Mouse (Mus musculus): ENCODE results near the gene Lrp6. TPM values are rescaled to one million over a fixed set of nuclear protein-coding genes. Genes with fewer than 3 reads are reported as not detected.
A peak's percentile ranks its signal among the peaks of the same experiment; 100 is the strongest.

The Lrp6 gene
- polyA plus RNA-seq, 1 experiment from 2014 or later = 24.7 TPM

DNA sequence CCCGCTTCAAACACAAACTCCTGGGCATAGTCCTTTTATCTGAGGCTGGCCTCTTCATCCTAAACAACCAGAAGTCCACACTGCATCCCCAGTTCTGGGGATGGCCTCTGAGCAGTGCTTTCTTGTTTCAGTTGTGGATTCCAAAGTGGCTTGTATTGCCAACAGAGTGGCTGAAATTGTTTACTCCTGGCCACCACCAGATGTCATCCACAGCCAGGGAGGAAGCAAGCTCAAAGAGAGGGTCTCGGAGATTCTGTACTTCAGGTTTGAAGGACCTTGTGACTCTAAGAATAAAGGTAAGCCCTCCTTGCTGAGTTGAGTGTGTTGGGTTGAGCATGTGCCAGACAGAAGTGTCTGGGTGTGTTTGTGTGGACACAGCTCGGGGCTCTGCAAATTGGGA, 139.6 kb downstream of the Lrp6 start:
- no peak overlapping the region for H3K4me2 ChIP-seq
- H3K36me3 ChIP-seq = no peaks in the 10 kb centered on the region
- H3K4me3 ChIP-seq = no peak overlapping the region
- H3K27me3 ChIP-seq = no peaks in the 10 kb centered on the region
- no peaks in the 10 kb centered on the region for H3K9me3 ChIP-seq
- no peak overlapping the region for H3K9ac ChIP-seq
- 70% methylated on average over 3 of the region's 3 CpGs for WGBS
- no peak overlapping the region for H3K27ac ChIP-seq
- no peak for ATAC-seq (ENCODE audit: borderline replicate concordance, extremely low read depth, low FRiP score, low TSS enrichment)
- H3K4me1 ChIP-seq = peaks cover 3% of the 10 kb centered on the region; the same call in 1 of the 2 replicates

DNA sequence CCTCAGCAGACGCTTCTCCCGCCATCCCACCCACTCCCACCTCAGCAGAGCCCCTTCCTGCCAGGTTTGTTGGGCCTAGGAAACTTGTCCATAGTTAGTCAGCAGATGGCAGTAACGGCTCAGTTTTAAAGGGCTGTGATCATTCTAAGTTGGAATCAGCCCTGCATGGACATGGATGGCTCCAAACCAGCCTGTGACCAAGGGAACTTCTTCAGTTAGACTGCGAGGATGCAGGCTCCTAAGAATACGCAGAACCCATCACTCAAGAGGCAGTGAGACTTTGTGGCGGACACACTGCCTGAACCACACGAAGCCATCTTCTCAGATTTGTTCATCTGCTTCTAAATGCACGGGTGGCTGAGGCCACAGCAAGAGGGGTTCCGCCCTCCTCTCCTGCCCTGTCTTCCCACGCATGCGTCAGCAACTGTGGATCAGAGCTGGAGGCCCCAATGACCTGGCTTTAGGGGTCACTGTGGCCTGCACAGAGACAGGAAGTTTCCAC, 141.5 kb downstream of the Lrp6 start:
- peak overlapping the region; percentile 36; the same call in 1 of the 2 replicates for H3K4me2 ChIP-seq
- no peak overlapping the region for H3K4me3 ChIP-seq
- 0 out of 2 replicates have a peak overlapping the region, but pooled peaks have one; percentile 29 for H3K27ac ChIP-seq
- H3K9me3 ChIP-seq = no peaks in the 10 kb centered on the region
- no peak overlapping the region for H3K9ac ChIP-seq
- H3K4me1 ChIP-seq = peaks cover 8% of the 10 kb centered on the region; the same call in 1 of the 2 replicates
- WGBS = 18% methylated on average over 11 of the region's 11 CpGs
- peak; percentile 69; the same call in 1 of the 2 replicates for ATAC-seq (ENCODE audit: borderline replicate concordance, extremely low read depth, low FRiP score, low TSS enrichment)
- no peaks in the 10 kb centered on the region for H3K27me3 ChIP-seq
- H3K36me3 ChIP-seq = no peaks in the 10 kb centered on the region

DNA sequence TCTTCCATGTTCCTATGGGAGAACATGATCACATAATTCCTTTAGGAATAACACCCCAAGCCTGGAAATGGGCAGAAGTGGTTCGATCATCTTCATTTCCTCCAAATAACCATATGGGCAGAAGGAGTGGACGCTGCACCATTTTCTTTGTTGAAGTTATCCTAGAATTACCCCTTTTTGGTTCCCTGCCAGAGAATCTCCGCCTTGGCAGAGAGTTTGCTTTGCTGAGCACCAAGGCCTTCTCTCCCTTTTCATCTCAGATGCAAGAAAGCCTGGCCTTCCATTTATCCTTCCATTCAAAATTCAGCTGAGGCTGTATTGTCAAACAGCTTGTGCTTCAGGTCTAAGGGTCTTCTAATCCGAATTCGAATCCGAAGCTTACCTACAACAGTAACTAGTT, 144.8 kb downstream of the Lrp6 start:
- Histone ChIP-seq H3K27ac (no peak overlapping the region), H3K27me3 (no peaks in the 10 kb centered on the region), H3K4me3 (no peak overlapping the region), H3K4me1 (peaks cover 10% of the 10 kb centered on the region; the same call in 1 of the 2 replicates), H3K36me3 (no peaks in the 10 kb centered on the region), H3K9ac (no peak overlapping the region), H3K4me2 (no peak overlapping the region), H3K9me3 (no peaks in the 10 kb centered on the region)
- no peak for ATAC-seq (ENCODE audit: borderline replicate concordance, extremely low read depth, low FRiP score, low TSS enrichment)
- WGBS = 74% methylated on average over 6 of the region's 6 CpGs

DNA sequence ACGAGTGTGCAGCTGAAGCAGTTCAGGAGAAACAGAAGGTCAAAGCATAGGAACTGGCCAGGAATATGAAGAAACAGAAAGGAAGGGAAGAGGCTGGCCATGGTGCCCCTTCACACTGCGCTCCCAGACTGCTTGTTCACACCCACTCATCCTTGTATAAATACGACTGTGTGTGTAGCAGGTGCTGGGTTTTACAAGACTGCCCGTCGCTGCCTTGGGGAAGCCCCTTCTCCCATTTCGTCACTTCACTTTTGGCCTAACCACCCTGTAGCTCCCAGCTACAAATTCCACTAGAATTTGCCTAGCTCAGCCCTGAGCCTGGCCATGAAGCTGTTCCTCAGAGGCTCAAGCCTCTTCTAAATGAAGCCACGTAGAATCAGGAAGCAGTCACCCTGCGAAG, 146.4 kb downstream of the Lrp6 start:
- H3K27ac ChIP-seq = no peak overlapping the region
- H3K27me3 ChIP-seq = no peaks in the 10 kb centered on the region
- no peaks in the 10 kb centered on the region for H3K36me3 ChIP-seq
- no peaks in the 10 kb centered on the region for H3K9me3 ChIP-seq
- H3K9ac ChIP-seq = no peak overlapping the region
- H3K4me2 ChIP-seq = no peak overlapping the region
- ATAC-seq (ENCODE audit: borderline replicate concordance, extremely low read depth, low FRiP score, low TSS enrichment) = no peak
- WGBS = 39% methylated on average over 8 of the region's 8 CpGs
- H3K4me3 ChIP-seq = no peak overlapping the region
- peaks cover 9% of the 10 kb centered on the region; the same call in 1 of the 2 replicates for H3K4me1 ChIP-seq

DNA sequence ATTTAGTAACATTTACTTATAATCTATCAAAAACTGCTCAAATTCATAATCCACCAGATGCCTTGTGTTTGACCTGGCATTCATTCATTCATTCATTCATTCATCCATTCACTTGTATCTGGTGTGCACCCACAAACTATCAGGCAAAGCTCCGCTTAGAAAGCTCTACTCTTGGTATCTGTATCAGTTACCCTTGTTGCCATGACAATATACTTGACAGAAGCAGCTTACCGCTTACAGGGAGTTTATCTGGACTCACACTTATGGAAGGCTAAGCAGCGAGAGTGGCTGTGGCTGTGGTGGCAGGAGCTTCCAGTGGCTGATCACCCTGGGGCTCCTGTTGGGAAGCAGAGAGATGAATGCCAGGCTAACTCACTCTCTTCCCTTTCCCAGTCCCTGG, 148.9 kb downstream of the Lrp6 start:
- Histone ChIP-seq H3K27ac (no peak overlapping the region), H3K9me3 (no peaks in the 10 kb centered on the region), H3K27me3 (no peaks in the 10 kb centered on the region), H3K4me3 (no peak overlapping the region), H3K4me1 (0 out of 2 replicates have a peak, but pooled peaks cover 7% of the 10 kb centered on the region), H3K4me2 (no peak overlapping the region), H3K9ac (no peak overlapping the region), H3K36me3 (no peaks in the 10 kb centered on the region)
- 30% methylated on average over 3 of the region's 3 CpGs for WGBS
- ATAC-seq (ENCODE audit: borderline replicate concordance, extremely low read depth, low FRiP score, low TSS enrichment) = no peak

DNA sequence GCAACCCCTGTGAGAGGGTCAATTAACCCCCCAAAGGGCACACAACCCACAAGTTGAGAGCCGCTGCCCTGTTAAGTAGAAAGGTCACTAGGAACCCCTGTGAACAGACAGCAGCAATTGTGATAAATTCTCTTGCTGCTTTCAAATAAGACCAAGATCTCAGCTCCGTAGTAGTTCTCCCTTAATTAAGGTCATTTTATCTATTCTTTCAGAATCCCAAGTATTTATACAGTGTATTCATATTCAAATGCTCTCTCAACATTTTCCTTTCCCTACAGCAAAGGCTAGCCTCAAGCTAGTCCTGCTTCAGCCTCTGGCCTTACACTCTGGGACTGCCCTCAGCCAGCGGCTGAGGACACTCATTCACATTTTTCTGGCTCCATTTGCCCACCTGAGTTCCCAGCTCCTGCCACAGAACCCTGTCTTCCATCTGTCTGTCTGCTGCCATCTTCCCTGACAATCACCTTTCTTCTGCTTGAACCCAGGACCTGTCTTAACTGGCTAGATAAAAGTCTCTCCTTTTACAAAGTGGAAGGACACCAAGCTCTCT, 150.1 kb downstream of the Lrp6 start:
- H3K9me3 ChIP-seq = no peaks in the 10 kb centered on the region
- WGBS = 72% methylated on average over 3 of the region's 3 CpGs
- no peak overlapping the region for H3K4me3 ChIP-seq
- no peak overlapping the region for H3K4me2 ChIP-seq
- 0 out of 2 replicates have a peak, but pooled peaks cover 7% of the 10 kb centered on the region for H3K4me1 ChIP-seq
- no peaks in the 10 kb centered on the region for H3K27me3 ChIP-seq
- H3K27ac ChIP-seq = no peak overlapping the region
- no peak for ATAC-seq (ENCODE audit: borderline replicate concordance, extremely low read depth, low FRiP score, low TSS enrichment)
- H3K9ac ChIP-seq = no peak overlapping the region
- no peaks in the 10 kb centered on the region for H3K36me3 ChIP-seq

DNA sequence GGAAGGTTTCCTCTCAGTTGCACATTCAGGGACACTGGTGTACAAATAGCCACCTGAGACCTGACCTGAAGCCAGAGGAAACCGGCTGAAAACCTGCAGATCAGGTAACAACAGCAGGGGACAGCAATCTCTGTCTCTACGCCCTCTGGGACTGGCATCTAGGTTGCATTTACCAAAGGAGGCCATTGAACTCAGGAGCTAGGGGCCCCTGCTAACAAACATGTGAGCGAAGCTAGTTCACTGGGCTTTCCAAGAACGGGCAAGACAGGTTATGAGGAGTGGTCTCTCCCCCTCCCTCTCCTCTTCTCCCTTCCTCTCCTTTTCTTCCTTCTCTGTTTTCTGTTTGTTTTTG, 152.3 kb downstream of the Lrp6 start:
- no peak for ATAC-seq (ENCODE audit: borderline replicate concordance, extremely low read depth, low FRiP score, low TSS enrichment)
- H3K27me3 ChIP-seq = no peaks in the 10 kb centered on the region
- 49% methylated on average over 4 of the region's 4 CpGs for WGBS
- no peaks in the 10 kb centered on the region for H3K9me3 ChIP-seq
- H3K9ac ChIP-seq = no peak overlapping the region
- H3K4me2 ChIP-seq = peak overlapping the region; percentile 28
- no peaks in the 10 kb centered on the region for H3K4me1 ChIP-seq
- no peak overlapping the region for H3K4me3 ChIP-seq
- H3K27ac ChIP-seq = peak overlapping the region; percentile 44
- no peaks in the 10 kb centered on the region for H3K36me3 ChIP-seq

DNA sequence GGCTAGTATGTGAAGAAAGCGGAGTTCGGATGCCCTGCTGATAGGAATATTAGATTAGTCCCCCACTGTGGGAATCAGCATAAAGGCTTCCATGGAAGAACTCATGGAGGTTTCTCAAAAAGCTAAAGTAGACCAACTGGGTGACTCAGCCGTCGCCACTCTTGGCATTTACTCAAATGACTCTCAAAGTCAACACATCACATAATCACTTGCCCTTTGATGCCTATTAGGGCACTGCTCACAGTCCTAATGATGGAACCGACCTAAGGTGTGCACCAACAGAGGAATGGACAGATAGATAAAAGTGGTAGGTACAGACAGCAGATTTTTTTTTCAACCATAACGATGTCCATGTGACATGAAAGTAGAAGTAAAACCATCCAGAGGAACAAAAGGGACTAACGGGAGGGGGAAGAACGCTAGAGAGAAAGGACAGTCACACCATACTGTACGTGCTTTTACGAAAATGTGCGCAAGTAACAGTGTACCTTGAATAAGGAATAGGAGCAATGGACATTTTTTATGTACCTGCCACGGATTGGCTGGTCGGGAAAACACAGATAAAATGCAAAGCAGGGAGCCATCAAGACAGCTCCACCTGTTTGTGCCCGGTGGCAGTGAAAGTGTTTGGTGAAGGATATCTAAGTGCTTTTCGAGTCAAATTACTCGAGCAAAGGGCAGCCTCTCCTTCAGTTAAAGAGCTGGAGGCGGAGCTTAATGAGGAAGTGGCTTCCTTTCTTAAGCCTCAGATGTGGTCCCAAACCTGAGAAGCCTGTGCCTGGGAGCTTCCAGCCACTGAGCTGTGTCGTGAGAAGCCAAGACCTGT, 152.8 kb downstream of the Lrp6 start:
- no peak overlapping the region for H3K4me3 ChIP-seq
- H3K4me2 ChIP-seq = peak overlapping the region; percentile 28
- H3K36me3 ChIP-seq = no peaks in the 10 kb centered on the region
- H3K4me1 ChIP-seq = no peaks in the 10 kb centered on the region
- WGBS = 44% methylated on average over 18 of the region's 18 CpGs
- no peak overlapping the region for H3K9ac ChIP-seq
- peak; percentile 56; the same call in 1 of the 2 replicates for ATAC-seq (ENCODE audit: borderline replicate concordance, extremely low read depth, low FRiP score, low TSS enrichment)
- no peaks in the 10 kb centered on the region for H3K27me3 ChIP-seq
- peak overlapping the region; percentile 44 for H3K27ac ChIP-seq
- no peaks in the 10 kb centered on the region for H3K9me3 ChIP-seq

DNA sequence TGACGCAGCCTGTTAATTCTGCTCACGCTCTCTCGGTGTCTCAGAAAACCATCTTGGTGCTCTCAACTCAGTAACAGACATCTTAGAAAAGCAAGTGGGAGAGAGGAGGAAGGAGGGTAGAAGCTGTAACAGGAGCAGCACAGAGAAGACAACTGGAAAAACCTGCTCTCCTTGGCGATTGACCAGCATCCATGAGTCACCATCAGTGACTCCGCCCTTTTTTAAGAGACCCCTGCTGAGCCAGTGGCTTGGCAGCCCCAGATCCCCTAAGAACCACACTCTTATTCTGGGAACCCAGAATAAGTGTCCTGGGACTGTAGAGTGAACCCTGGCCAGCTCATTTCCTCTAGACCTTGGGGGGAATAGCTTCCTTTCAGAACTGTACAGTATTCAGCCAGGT, 159.5 kb downstream of the Lrp6 start:
- Histone ChIP-seq H3K4me2 (peak overlapping the region; percentile 22; the same call in 1 of the 2 replicates), H3K4me3 (no peak overlapping the region), H3K4me1 (0 out of 2 replicates have a peak, but pooled peaks cover 9% of the 10 kb centered on the region), H3K9me3 (no peaks in the 10 kb centered on the region), H3K27ac (peak overlapping the region; percentile 37; the same call in 1 of the 2 replicates), H3K9ac (no peak overlapping the region), H3K36me3 (no peaks in the 10 kb centered on the region), H3K27me3 (no peaks in the 10 kb centered on the region)
- 38% methylated on average over 5 of the region's 5 CpGs for WGBS
- no peak for ATAC-seq (ENCODE audit: borderline replicate concordance, extremely low read depth, low FRiP score, low TSS enrichment)

DNA sequence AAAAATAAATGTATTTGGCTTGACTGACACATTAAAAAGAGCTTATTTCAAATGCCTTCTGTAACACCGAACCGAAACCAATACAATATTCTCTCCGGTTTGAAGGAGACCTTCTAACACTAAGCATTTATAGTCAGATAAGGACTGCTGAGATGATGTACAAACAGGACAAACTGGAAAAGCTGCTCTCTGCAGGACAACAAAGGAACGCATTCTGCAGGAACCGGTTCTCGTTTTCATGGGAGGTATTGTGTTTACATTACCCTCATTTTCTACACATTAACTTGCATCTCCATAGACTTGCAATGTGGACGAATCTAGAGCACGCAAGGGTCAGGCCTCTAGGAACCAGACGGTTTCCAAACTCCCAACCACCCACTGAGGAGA, 163.1 kb downstream of the Lrp6 start:
- Histone ChIP-seq H3K4me3 (no peak overlapping the region; the same call in 1 of the 2 replicates), H3K36me3 (no peaks in the 10 kb centered on the region), H3K9ac (no peak overlapping the region), H3K4me2 (0 out of 2 replicates have a peak overlapping the region, but pooled peaks have one; percentile 23), H3K27ac (0 out of 2 replicates have a peak overlapping the region, but pooled peaks have one; percentile 8), H3K9me3 (no peaks in the 10 kb centered on the region), H3K27me3 (no peaks in the 10 kb centered on the region), H3K4me1 (0 out of 2 replicates have a peak, but pooled peaks cover 9% of the 10 kb centered on the region)
- WGBS = 56% methylated on average over 9 of the region's 9 CpGs
- no peak for ATAC-seq (ENCODE audit: borderline replicate concordance, extremely low read depth, low FRiP score, low TSS enrichment)

DNA sequence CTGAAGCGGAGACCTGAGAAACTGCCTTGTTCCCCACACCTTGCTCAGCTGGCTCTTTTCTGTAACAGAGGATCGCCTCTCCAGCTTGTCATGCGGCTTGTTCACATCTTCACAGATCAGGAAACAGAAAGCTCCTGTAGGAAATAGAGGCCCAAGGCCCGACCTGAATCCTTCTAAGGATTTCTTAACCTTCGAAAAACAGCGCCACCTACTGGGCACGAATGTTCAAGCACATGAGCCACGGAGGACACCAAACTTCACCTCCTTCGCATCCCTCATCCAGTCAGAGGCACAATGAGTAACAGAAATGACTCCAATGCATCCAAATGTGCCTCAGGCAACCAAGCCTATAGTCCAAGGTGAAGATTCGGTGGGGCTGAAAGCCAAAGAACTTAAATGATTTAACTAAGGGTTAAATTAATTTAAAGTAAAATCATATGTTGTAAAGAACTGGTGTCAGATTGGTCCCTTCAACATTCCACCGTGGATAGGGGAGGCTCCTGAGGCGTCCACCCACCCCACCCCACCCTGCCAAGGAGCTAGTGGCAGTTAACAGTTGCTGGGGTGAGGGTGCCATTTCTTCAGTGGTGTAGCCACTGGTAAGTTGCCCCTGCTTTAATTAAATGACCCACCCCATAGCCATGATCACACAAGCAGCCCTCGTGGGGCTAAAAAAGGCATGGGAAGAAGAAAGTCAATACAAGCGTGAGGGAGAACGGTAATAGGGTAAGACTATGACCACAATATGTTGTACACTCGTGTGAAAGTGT, 163.7 kb downstream of the Lrp6 start:
- ATAC-seq (ENCODE audit: borderline replicate concordance, extremely low read depth, low FRiP score, low TSS enrichment) = 0 out of 2 replicates have a peak, but pooled peaks have one; percentile 16
- WGBS = 34% methylated on average over 16 of the region's 16 CpGs
- H3K27ac ChIP-seq = 0 out of 2 replicates have a peak overlapping the region, but pooled peaks have one; percentile 8

More for the DNA sequence above, 163.7 kb downstream of the Lrp6 start:
- no peak overlapping the region; the same call in 1 of the 2 replicates for H3K4me3 ChIP-seq
- no peak overlapping the region for H3K9ac ChIP-seq
- H3K36me3 ChIP-seq = no peaks in the 10 kb centered on the region
- H3K27me3 ChIP-seq = no peaks in the 10 kb centered on the region
- H3K9me3 ChIP-seq = no peaks in the 10 kb centered on the region
- 0 out of 2 replicates have a peak overlapping the region, but pooled peaks have one; percentile 23 for H3K4me2 ChIP-seq
- 0 out of 2 replicates have a peak, but pooled peaks cover 9% of the 10 kb centered on the region for H3K4me1 ChIP-seq
